Mouse (Mus musculus) bone marrow macrophage, adult 2 months (primary cell): Measurements from ENCODE around the gene Heg1. TPM values are rescaled to one million over a fixed set of nuclear protein-coding genes. Genes with fewer than 3 reads are reported as not detected.

Experiments used
- H3K27ac ChIP-seq: 2 replicates; pipeline ENCODE4 v1.5.1; 2012; ENCODE audit warnings: low read depth, low read length; ENCODE audit not compliant: insufficient read depth
- H3K4me1 ChIP-seq: 2 replicates; pipeline ENCODE4 v1.6.1; 2012; ENCODE audit warnings: low read length; ENCODE audit not compliant: control insufficient read depth, insufficient read depth
- H3K4me3 ChIP-seq: 2 replicates; pipeline ENCODE4 v1.5.1; 2012; ENCODE audit warnings: mild to moderate bottlenecking, low read length, moderate library complexity; ENCODE audit not compliant: insufficient read depth
- CTCF ChIP-seq: IDR thresholded peaks from 2 replicates; pipeline ENCODE4 v1.5.1; 2012; ENCODE audit warnings: low read depth, mild to moderate bottlenecking, low read length, moderate library complexity
- POLR2A ChIP-seq: IDR thresholded peaks from 2 replicates; pipeline ENCODE4 v1.6.1; 2012; ENCODE audit warnings: mild to moderate bottlenecking, low read depth, low read length, borderline replicate concordance
- polyA plus RNA-seq: library from polyadenylated mRNA; stranded (reverse); fragments of >200 nt; gene quantifications from 2 replicates; pipeline ENCODE4 v1.2.4, GENCODE M21; 2012; ENCODE audit not compliant: missing spikeins, insufficient read depth, insufficient read length

The Heg1 gene
- polyA plus RNA-seq, 1 experiment, result 0.35 TPM

DNA sequence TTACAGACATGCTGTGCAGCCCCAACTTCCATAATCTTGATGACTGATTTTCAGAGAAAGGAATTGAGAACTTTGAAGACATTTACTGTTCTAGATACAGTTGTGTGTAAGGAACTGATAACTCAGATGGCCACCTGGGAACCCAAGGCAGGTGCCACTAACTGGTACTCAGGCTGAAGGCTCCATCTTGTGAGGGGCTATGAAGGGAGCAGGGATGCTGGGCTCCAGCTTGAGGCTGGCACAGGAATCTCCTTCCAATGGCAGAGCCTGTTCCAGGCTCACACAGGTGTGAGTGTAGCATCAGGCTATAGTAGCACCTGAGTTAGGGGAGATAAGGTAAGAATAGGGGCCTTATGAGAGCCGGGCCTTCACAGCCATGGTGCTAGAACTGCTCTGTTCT lies 1.9 kb downstream of the Heg1 start:
- TF ChIP-seq CTCF (no peak), POLR2A (no peak)
- H3K4me1 ChIP-seq, result peaks cover 3% of the 10 kb centered on the region; the same call in 1 of the 2 replicates
- H3K27ac ChIP-seq, result no peak overlapping the region
- no peak overlapping the region for H3K4me3 ChIP-seq

DNA sequence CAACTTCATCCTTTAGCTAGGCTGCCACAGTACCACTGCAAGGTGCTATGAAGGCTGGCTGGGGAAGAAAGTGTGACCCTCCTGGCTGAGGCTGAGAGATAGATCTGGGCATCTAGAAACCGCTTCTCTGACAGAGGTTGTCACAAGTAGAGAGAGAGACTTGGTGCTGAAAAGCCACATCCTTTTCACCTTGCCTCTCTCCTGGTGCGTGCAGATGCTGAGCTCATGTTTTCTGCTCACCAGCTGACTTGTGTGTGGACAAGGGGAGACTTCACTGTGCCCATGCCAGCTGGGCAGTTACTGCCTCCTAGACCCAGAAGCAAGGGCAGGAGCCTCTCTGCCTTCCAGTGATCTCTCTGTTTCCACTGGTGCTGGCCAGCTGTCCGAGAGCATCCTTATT lies 3.6 kb downstream of the Heg1 start:
- TF ChIP-seq CTCF (no peak), POLR2A (no peak)
- H3K4me1 ChIP-seq, result peaks cover 5% of the 10 kb centered on the region
- H3K27ac ChIP-seq, result no peak overlapping the region
- no peak overlapping the region for H3K4me3 ChIP-seq

GRCm38 (mm10) chr16:33690975-33691747 lies 7.0 kb downstream of the Heg1 start:
- peaks cover 5% of the 10 kb centered on the region for H3K4me1 ChIP-seq
- H3K27ac ChIP-seq, result no peak overlapping the region
- TF ChIP-seq CTCF (no peak), POLR2A (no peak)
- H3K4me3 ChIP-seq, result no peak overlapping the region

GRCm38 (mm10) chr16:33693553-33693952 lies 9.4 kb downstream of the Heg1 start:
- Histone ChIP-seq H3K27ac (no peak overlapping the region), H3K4me1 (peaks cover 2% of the 10 kb centered on the region), H3K4me3 (no peak overlapping the region)
- TF ChIP-seq POLR2A (no peak), CTCF (no peak)

DNA sequence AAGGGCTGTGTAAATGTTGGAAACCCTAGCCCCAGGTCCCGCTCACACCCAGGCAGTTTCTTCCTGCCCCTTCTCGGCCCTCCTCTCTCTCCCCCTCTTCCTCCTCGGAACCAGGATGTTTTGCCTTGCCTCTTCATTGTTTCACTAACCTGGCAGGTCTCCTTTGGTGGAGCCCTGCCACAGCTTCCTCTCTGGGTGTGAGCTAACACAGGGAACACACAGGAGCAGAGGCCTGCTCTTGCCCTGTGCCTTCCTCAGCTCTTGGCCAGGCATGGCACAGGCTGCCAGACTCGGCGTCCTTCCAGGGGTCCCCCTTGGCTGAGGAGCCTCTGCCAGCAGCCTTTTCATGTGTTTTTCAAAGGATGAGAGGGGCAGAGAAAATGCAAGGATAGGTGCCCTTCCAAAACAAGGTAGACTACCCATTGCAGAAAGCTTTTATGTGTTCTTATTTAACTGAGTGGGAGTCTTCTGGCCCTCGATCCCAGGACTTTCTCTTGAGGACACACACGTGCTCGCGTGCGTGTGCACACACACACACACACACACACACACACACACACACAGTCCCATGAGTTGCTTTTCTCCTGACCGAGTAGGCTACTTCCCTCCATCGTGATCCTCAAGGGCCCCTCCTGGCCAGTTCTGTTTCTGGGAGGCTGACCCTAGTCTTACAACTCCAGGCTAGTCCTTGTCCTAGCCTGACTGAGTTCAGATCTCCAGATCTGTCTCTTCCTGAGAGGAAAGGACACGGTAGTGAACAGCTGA lies 12.8 kb downstream of the Heg1 start:
- Histone ChIP-seq H3K27ac (no peak overlapping the region), H3K4me1 (no peaks in the 10 kb centered on the region), H3K4me3 (no peak overlapping the region)
- no peak for TF ChIP-seq CTCF
- no peak for TF ChIP-seq POLR2A

- Histone ChIP-seq H3K4me3 (no peak overlapping the region), H3K27ac (no peak overlapping the region), H3K4me1 (no peaks in the 10 kb centered on the region)
- TF ChIP-seq CTCF, result no peak
Observed at GRCm38 (mm10) chr16:33697576-33698276, 13.6 kb downstream of the Heg1 start.

DNA sequence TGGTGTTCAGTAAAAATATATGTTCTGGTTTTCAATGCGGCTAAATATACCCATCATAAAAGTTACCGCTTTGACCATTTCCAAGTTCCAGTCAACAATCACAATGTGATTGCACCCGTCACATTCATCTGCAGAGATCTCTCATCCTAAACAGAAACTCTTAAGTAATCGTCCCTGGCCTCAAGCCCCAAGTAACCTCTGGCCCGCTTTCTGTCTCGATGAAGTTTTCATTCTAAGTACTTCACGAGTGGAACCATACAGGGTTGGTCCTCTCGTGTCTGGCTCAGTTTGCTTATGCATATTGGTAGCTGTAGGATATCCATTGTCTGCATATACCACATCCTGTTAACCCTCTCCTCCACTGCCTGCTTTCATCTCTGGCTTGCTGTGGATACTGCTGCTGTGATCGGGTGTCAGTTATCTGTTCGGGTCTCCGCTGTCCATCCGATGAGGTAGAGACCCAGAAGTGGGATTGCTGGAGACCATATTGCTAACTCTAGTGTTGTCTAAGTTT lies 14.2 kb downstream of the Heg1 start:
- no peak overlapping the region for H3K27ac ChIP-seq
- TF ChIP-seq POLR2A (no peak), CTCF (no peak)
- H3K4me3 ChIP-seq, result no peak overlapping the region
- H3K4me1 ChIP-seq, result no peaks in the 10 kb centered on the region

DNA sequence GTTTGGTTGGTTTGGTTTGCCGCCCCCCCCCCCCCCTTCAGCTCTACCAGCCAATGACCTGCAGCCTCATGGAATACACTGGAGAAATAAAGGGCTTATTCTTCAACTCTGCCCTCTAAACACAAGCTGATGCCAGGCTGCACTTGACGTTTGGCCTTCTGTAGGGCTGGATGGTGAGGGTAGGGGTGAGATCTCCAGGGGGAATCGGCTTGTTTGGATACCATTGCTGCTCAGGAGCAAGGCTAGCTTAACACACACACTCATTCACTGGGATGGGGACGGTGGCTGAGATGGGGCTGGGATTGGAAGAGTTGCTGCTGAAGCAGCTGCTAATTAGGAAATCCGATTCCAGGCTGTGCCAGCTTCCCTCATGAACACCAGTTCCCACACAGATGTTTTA lies 16.4 kb downstream of the Heg1 start:
- TF ChIP-seq POLR2A (no peak), CTCF (no peak)
- Histone ChIP-seq H3K4me3 (no peak overlapping the region), H3K4me1 (no peaks in the 10 kb centered on the region), H3K27ac (no peak overlapping the region)

- Histone ChIP-seq H3K4me3 (no peak overlapping the region), H3K4me1 (no peaks in the 10 kb centered on the region), H3K27ac (no peak overlapping the region)
- TF ChIP-seq CTCF, result no peak
- no peak for TF ChIP-seq POLR2A
Observed at GRCm38 (mm10) chr16:33701872-33702271, 17.7 kb downstream of the Heg1 start.
